Mouse (Mus musculus): ENCODE measurements around the gene Esrrg.

Esrrg gene

GRCm38 (mm10) chr1:187830937-187831336 lies 222.3 kb downstream of the Esrrg start:
- CTCF ChIA-PET, result no interaction called here

GRCm38 (mm10) chr1:187832851-187833250 lies 224.3 kb downstream of the Esrrg start:
- CTCF ChIA-PET, result no interaction called here

- CTCF ChIA-PET, result no interaction called here
Measured at GRCm38 (mm10) chr1:187834576-187834975, 226.0 kb downstream of the Esrrg start.

GRCm38 (mm10) chr1:187836384-187836783 lies 227.8 kb downstream of the Esrrg start:
- CTCF ChIA-PET, result interaction anchor here (0.5 kb wide), 1 partner anchor 32 kb away, joined by 3 read pairs; no protein-coding TSS in a partner anchor

- CTCF ChIA-PET, result interaction anchor here (0.5 kb wide), 1 partner anchor 33 kb away, joined by 3 read pairs; no protein-coding TSS in a partner anchor
Measured at GRCm38 (mm10) chr1:187836876-187837275, 228.3 kb downstream of the Esrrg start.

GRCm38 (mm10) chr1:187841629-187842028 lies 233.0 kb downstream of the Esrrg start:
- CTCF ChIA-PET, result no interaction called here

GRCm38 (mm10) chr1:187842702-187843101 lies 234.1 kb downstream of the Esrrg start:
- CTCF ChIA-PET, result no interaction called here

GRCm38 (mm10) chr1:187854148-187854547 lies 245.6 kb downstream of the Esrrg start:
- CTCF ChIA-PET, result no interaction called here

- CTCF ChIA-PET, result no interaction called here
Measured at GRCm38 (mm10) chr1:187862339-187862738, 253.7 kb downstream of the Esrrg start.

GRCm38 (mm10) chr1:187868427-187868826 lies 259.8 kb downstream of the Esrrg start:
- CTCF ChIA-PET, result no interaction called here

- CTCF ChIA-PET, result no interaction called here
Measured at GRCm38 (mm10) chr1:187872208-187872607, 263.6 kb downstream of the Esrrg start.

GRCm38 (mm10) chr1:187872744-187873143 lies 264.2 kb downstream of the Esrrg start:
- CTCF ChIA-PET, result no interaction called here

GRCm38 (mm10) chr1:187873770-187874169 lies 265.2 kb downstream of the Esrrg start:
- CTCF ChIA-PET, result no interaction called here

GRCm38 (mm10) chr1:187887270-187887669 lies 278.7 kb downstream of the Esrrg start:
- CTCF ChIA-PET, result no interaction called here

- CTCF ChIA-PET, result no interaction called here
Measured at GRCm38 (mm10) chr1:187888142-187888541, 279.6 kb downstream of the Esrrg start.

GRCm38 (mm10) chr1:187889096-187889495 lies 280.5 kb downstream of the Esrrg start:
- CTCF ChIA-PET, result no interaction called here

- CTCF ChIA-PET, result no interaction called here
Measured at GRCm38 (mm10) chr1:187891262-187891661, 282.7 kb downstream of the Esrrg start.

- CTCF ChIA-PET, result no interaction called here
Measured at GRCm38 (mm10) chr1:187895459-187895858, 286.9 kb downstream of the Esrrg start.

- CTCF ChIA-PET, result no interaction called here
Measured at GRCm38 (mm10) chr1:187896291-187896690, 287.7 kb downstream of the Esrrg start.

- CTCF ChIA-PET, result no interaction called here
Measured at GRCm38 (mm10) chr1:187896910-187897309, 288.3 kb downstream of the Esrrg start.

GRCm38 (mm10) chr1:187899541-187899940 lies 290.9 kb downstream of the Esrrg start:
- CTCF ChIA-PET, result no interaction called here

GRCm38 (mm10) chr1:187900756-187901155 lies 292.2 kb downstream of the Esrrg start:
- CTCF ChIA-PET, result no interaction called here

GRCm38 (mm10) chr1:187902176-187902575 lies 293.6 kb downstream of the Esrrg start:
- CTCF ChIA-PET, result no interaction called here

- CTCF ChIA-PET, result no interaction called here
Measured at GRCm38 (mm10) chr1:187904731-187905130, 296.1 kb downstream of the Esrrg start.

- CTCF ChIA-PET, result no interaction called here
Measured at GRCm38 (mm10) chr1:187907407-187907806, 298.8 kb downstream of the Esrrg start.

All from spleen, embryonic (tissue).